Mouse (Mus musculus) E14TG2a.4 (cell line): ENCODE data around the gene Galr2.

ENCODE experiments used
- CTCF ChIP-seq: conservative IDR thresholded peaks from 2 replicates; pipeline ENCODE4 v1.5.1; 2014; ENCODE audit warnings: low read length
- NANOG ChIP-seq: IDR thresholded peaks from 2 replicates; pipeline ENCODE4 v1.6.1; 2014; ENCODE audit warnings: borderline replicate concordance, low read length, mixed read lengths
- POU5F1 ChIP-seq: IDR thresholded peaks from 2 replicates; pipeline ENCODE4 v1.6.1; 2014; ENCODE audit warnings: low read length, borderline replicate concordance

DNA sequence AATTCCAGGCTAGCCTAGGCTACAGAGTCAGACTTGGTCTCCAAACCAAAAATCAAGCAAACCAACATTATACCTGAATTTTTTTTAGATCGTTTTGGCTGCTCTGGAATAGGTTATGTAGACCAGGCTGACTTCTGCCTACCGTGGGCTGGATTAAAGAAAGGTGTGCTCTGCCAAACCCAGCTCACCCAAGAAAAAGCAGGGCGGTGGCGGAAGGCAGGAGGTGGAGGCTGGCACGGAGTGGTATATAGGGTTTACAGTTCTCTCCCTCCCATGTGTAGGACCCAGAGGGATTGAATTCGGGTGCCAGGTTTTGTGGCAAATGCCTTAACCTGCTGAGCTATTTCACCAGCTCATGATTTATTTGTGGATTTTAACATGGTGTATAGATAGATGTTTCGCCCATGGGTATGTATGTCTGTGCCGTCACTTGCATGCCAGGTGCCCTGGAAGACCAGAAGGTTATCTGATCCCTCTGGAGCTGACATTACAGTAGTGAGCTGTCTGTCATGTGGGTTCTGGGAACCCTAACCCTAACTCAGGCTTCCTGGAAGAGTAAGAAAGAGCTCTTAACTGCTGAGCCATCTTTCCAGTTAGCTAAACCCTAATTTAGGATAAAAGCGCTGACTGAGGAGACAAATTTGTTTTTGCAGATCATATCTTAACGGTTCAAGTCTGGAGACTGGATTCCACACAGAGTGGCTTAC lies 26.4 kb downstream of the Galr2 start, which contains the start of gene Exoc7:
- no peak for TF ChIP-seq CTCF
- no peak for TF ChIP-seq POU5F1
- TF ChIP-seq NANOG, result no peak
